Mouse (Mus musculus): ENCODE measurements around the gene Radil. TPM values are rescaled to one million over a fixed set of nuclear protein-coding genes. Genes with fewer than 3 reads are reported as not detected.

The Radil gene
- polyA plus RNA-seq, 1 experiment from 2014 or later, result 26.2 TPM

GRCm38 (mm10) chr5:142440451-142441147 is 110.3 kb downstream of the Radil start:
- H3K9me3 ChIP-seq (replicated peaks; ENCODE audit: control insufficient read depth, low read length, poor library complexity, severe bottlenecking), result no peaks in the 10 kb centered on the region
- peak; percentile 81 for ATAC-seq

GRCm38 (mm10) chr5:142439911-142440432 is 110.9 kb downstream of the Radil start:
- Histone ChIP-seq H3K9ac (ENCODE audit: low read depth, low read length) (peak overlapping the region; percentile 48), H3K4me1 (ENCODE audit: control insufficient read depth, insufficient read depth, low read length) (peaks cover 20% of the 10 kb centered on the region), H3K4me2 (ENCODE audit: low read length) (peak overlapping the region; percentile 51), H3K9me3 (replicated peaks; ENCODE audit: control insufficient read depth, low read length, poor library complexity, severe bottlenecking) (no peaks in the 10 kb centered on the region), H3K27ac (ENCODE audit: low read length) (peak overlapping the region; percentile 72), H3K4me3 (ENCODE audit: low read depth, low read length) (no peak overlapping the region; the same call in 1 of the 2 replicates), H3K36me3 (ENCODE audit: control insufficient read depth, insufficient read depth, low read length) (peaks cover 15% of the 10 kb centered on the region), H3K27me3 (ENCODE audit: control insufficient read depth, insufficient read depth, low read depth, low read length) (no peaks in the 10 kb centered on the region)
- 3% methylated on average over 12 of the region's 12 CpGs for WGBS
- ATAC-seq, result peak; percentile 70; the same call in 1 of the 2 replicates

More at GRCm38 (mm10) chr5:142440451-142441147, 110.3 kb downstream of the Radil start:
- peak overlapping the region; percentile 20 for H3K4me3 ChIP-seq (ENCODE audit: low read depth, low read length)
- H3K4me2 ChIP-seq (ENCODE audit: low read length), result peak overlapping the region; percentile 51
- peaks cover 11% of the 10 kb centered on the region for H3K36me3 ChIP-seq (ENCODE audit: control insufficient read depth, insufficient read depth, low read length)
- H3K27ac ChIP-seq (ENCODE audit: low read length), result peak overlapping the region; percentile 72
- no peaks in the 10 kb centered on the region for H3K27me3 ChIP-seq (ENCODE audit: control insufficient read depth, insufficient read depth, low read depth, low read length)
- peaks cover 26% of the 10 kb centered on the region for H3K4me1 ChIP-seq (ENCODE audit: control insufficient read depth, insufficient read depth, low read length)
- 2% methylated on average over 18 of the region's 19 CpGs for WGBS
- H3K9ac ChIP-seq (ENCODE audit: low read depth, low read length), result peak overlapping the region; percentile 48

GRCm38 (mm10) chr5:142438380-142438938 is 112.4 kb downstream of the Radil start:
- Histone ChIP-seq H3K9ac (ENCODE audit: low read depth, low read length) (no peak overlapping the region), H3K9me3 (replicated peaks; ENCODE audit: control insufficient read depth, low read length, poor library complexity, severe bottlenecking) (no peaks in the 10 kb centered on the region), H3K4me1 (ENCODE audit: control insufficient read depth, insufficient read depth, low read length) (peaks cover 19% of the 10 kb centered on the region), H3K4me3 (ENCODE audit: low read depth, low read length) (no peak overlapping the region), H3K27me3 (ENCODE audit: control insufficient read depth, insufficient read depth, low read depth, low read length) (no peaks in the 10 kb centered on the region), H3K27ac (ENCODE audit: low read length) (no peak overlapping the region), H3K4me2 (ENCODE audit: low read length) (no peak overlapping the region), H3K36me3 (ENCODE audit: control insufficient read depth, insufficient read depth, low read length) (peaks cover 15% of the 10 kb centered on the region)
- 88% methylated on average over 16 of the region's 16 CpGs for WGBS
- ATAC-seq, result no peak

GRCm38 (mm10) chr5:142435736-142436135 is 115.2 kb downstream of the Radil start:
- Histone ChIP-seq H3K4me2 (ENCODE audit: low read length) (no peak overlapping the region), H3K9me3 (replicated peaks; ENCODE audit: control insufficient read depth, low read length, poor library complexity, severe bottlenecking) (no peaks in the 10 kb centered on the region), H3K27ac (ENCODE audit: low read length) (no peak overlapping the region), H3K9ac (ENCODE audit: low read depth, low read length) (no peak overlapping the region), H3K4me1 (ENCODE audit: control insufficient read depth, insufficient read depth, low read length) (peaks cover 15% of the 10 kb centered on the region), H3K36me3 (ENCODE audit: control insufficient read depth, insufficient read depth, low read length) (peaks cover 15% of the 10 kb centered on the region), H3K27me3 (ENCODE audit: control insufficient read depth, insufficient read depth, low read depth, low read length) (no peaks in the 10 kb centered on the region), H3K4me3 (ENCODE audit: low read depth, low read length) (no peak overlapping the region)
- WGBS, result 98% methylated on average over 15 of the region's 15 CpGs
- no peak for ATAC-seq

Other genes starting within 250 kb of the Radil start
- 6.0 and 6.7 TPM in 2 replicates for gene Foxk1, start 149.6 kb downstream of the Radil start, polyA plus RNA-seq (2015; fragmentation: Nextera tagmentation; extraction: Ambion mirVana)
- gene Ap5z1, start 87.2 kb downstream of the Radil start, polyA plus RNA-seq (2015; fragmentation: Nextera tagmentation; extraction: Ambion mirVana), result 12.2 and 14.1 TPM in 2 replicates
- 0.14 and 0.20 TPM in 2 replicates for gene Papolb, start 21.0 kb downstream of the Radil start, polyA plus RNA-seq (2015; fragmentation: Nextera tagmentation; extraction: Ambion mirVana)
- 52.2 and 74.2 TPM in 2 replicates for gene Mmd2, start 57.7 kb upstream of the Radil start, polyA plus RNA-seq (2015; fragmentation: Nextera tagmentation; extraction: Ambion mirVana)
- gene Wipi2, start 76.6 kb upstream of the Radil start, polyA plus RNA-seq (2015; fragmentation: Nextera tagmentation; extraction: Ambion mirVana), result 43.9 and 45.1 TPM in 2 replicates
- gene Slc29a4, start 141.4 kb upstream of the Radil start, polyA plus RNA-seq (2015; fragmentation: Nextera tagmentation; extraction: Ambion mirVana), result 83.1 and 84.7 TPM in 2 replicates